Mouse (Mus musculus): ENCODE results near the gene Ccdc27. TPM values are rescaled to one million over a fixed set of nuclear protein-coding genes. Genes with fewer than 3 reads are reported as not detected.

Ccdc27 gene
- polyA plus RNA-seq, 1 experiment from 2014 or later = not detected

- WGBS = 1% methylated on average over 14 of the region's 20 CpGs
- Histone ChIP-seq H3K27ac (replicated peaks; ENCODE audit: low read depth, low read length) (no peak overlapping the region), H3K4me3 (ENCODE audit: low read depth, low read length) (no peak overlapping the region), H3K9ac (ENCODE audit: low read depth, low read length) (no peak overlapping the region), H3K27me3 (replicated peaks; ENCODE audit: control insufficient read depth, insufficient read depth, low read length) (peaks cover 31% of the 10 kb centered on the region), H3K4me1 (ENCODE audit: control insufficient read depth, insufficient read depth, low read length) (no peaks in the 10 kb centered on the region), H3K36me3 (ENCODE audit: control insufficient read depth, insufficient read depth, low read length) (no peaks in the 10 kb centered on the region), H3K9me3 (ENCODE audit: control insufficient read depth, low read length) (no peaks in the 10 kb centered on the region), H3K4me2 (ENCODE audit: low read depth, low read length) (0 out of 2 replicates have a peak overlapping the region, but pooled peaks have one; percentile 15)
- 0 out of 2 replicates have a peak, but pooled peaks have one; percentile 38 for ATAC-seq (ENCODE audit: low read depth)
- peak; percentile 60 for DNase-seq (ENCODE audit: low spot score)
Measured at GRCm38 (mm10) chr4:154071521-154071920, 29.0 kb upstream of the Ccdc27 start.

DNA sequence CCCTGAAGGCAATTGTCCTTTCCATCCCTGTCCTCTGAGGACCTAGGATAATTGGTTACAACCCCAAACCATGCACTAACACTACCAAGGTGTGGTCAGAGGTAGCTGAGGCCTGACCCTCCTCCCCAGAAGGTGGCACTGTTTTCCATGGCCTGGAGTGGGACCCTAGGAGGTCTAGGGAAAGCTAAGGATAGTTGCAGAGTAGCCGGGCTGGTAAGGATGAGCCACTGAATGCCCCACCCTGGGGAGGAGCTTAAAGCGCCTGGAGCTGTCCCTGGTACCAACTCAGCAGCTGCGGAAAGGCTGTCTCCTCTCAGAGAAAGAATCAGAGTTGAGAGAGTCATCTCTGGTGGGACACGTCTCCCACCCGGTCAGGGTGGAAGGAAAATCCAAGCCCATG is 28.4 kb upstream of the Ccdc27 start:
- H3K4me2 ChIP-seq (ENCODE audit: low read depth, low read length) = no peak overlapping the region
- peak; percentile 77 for DNase-seq (ENCODE audit: low spot score)
- no peak overlapping the region for H3K9ac ChIP-seq (ENCODE audit: low read depth, low read length)
- 0 out of 2 replicates have a peak overlapping the region, but pooled peaks have one; percentile 21 for H3K27ac ChIP-seq (replicated peaks; ENCODE audit: low read depth, low read length)
- H3K4me3 ChIP-seq (ENCODE audit: low read depth, low read length) = no peak overlapping the region
- H3K4me1 ChIP-seq (ENCODE audit: control insufficient read depth, insufficient read depth, low read length) = no peaks in the 10 kb centered on the region
- peak; percentile 54; the same call in 1 of the 2 replicates for ATAC-seq (ENCODE audit: low read depth)
- 2% methylated on average over 5 of the region's 5 CpGs for WGBS
- no peaks in the 10 kb centered on the region for H3K9me3 ChIP-seq (ENCODE audit: control insufficient read depth, low read length)
- H3K36me3 ChIP-seq (ENCODE audit: control insufficient read depth, insufficient read depth, low read length) = no peaks in the 10 kb centered on the region
- H3K27me3 ChIP-seq (replicated peaks; ENCODE audit: control insufficient read depth, insufficient read depth, low read length) = peaks cover 31% of the 10 kb centered on the region

DNA sequence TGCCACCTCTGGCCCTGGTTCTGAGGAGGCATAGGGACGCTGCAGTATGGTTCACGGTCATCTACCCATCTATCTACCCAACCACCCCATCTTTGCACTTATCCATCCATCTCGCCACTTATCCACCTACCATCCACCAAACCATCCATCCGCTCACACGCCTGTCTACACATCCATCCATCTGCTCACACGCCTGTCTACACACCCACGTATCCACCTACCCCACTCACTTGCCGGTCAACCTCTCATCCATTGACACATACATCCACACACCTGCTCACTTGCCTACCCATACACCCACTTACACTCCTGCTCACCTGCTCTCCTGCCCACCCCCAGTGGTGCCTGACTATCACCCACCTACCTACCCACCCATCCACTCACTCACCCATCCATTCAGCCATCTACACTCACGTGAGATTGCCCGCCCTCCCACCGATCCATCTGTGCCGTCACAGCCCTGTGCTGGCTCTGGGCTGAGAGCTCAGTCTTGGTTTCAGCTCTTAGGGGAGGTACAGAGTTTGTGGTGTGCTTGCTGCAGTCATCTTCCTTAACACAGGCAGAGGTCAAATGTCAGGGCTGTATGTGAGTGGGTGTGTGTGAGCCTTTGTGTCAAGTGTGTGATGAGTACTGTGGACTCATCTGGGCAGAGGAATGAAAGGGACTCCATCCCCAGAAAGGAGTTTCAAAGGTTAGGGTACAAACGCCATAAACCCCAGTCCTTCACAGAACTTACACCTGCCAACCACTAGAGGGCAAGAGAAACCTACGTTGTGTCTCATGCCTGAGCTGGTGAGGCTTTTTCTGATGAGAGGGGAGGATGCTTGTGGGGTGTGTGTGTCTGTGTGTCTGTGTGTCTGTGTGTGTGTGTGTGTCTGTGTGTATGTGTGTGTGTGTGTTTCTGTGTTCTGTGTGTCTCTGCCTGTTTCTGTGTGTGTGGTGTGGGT is 22.6 kb upstream of the Ccdc27 start:
- Histone ChIP-seq H3K4me1 (ENCODE audit: control insufficient read depth, insufficient read depth, low read length) (no peaks in the 10 kb centered on the region), H3K4me2 (ENCODE audit: low read depth, low read length) (no peak overlapping the region), H3K27me3 (replicated peaks; ENCODE audit: control insufficient read depth, insufficient read depth, low read length) (peaks cover under 1% of the 10 kb centered on the region; the same call in 1 of the 2 replicates), H3K4me3 (ENCODE audit: low read depth, low read length) (no peak overlapping the region), H3K9ac (ENCODE audit: low read depth, low read length) (peak overlapping the region; percentile 19; the same call in 1 of the 2 replicates), H3K9me3 (ENCODE audit: control insufficient read depth, low read length) (no peaks in the 10 kb centered on the region), H3K36me3 (ENCODE audit: control insufficient read depth, insufficient read depth, low read length) (no peaks in the 10 kb centered on the region), H3K27ac (replicated peaks; ENCODE audit: low read depth, low read length) (no peak overlapping the region)
- DNase-seq (ENCODE audit: low spot score) (peak; percentile 78), ATAC-seq (ENCODE audit: low read depth) (peak; percentile 78)
- 54% methylated on average over 14 of the region's 14 CpGs for WGBS

- Histone ChIP-seq H3K4me2 (ENCODE audit: low read depth, low read length) (no peak overlapping the region), H3K9me3 (ENCODE audit: control insufficient read depth, low read length) (no peaks in the 10 kb centered on the region), H3K4me3 (ENCODE audit: low read depth, low read length) (no peak overlapping the region), H3K27ac (replicated peaks; ENCODE audit: low read depth, low read length) (peak overlapping the region; percentile 61; the same call in 1 of the 2 replicates), H3K36me3 (ENCODE audit: control insufficient read depth, insufficient read depth, low read length) (no peaks in the 10 kb centered on the region), H3K27me3 (replicated peaks; ENCODE audit: control insufficient read depth, insufficient read depth, low read length) (no peaks in the 10 kb centered on the region), H3K9ac (ENCODE audit: low read depth, low read length) (no peak overlapping the region), H3K4me1 (ENCODE audit: control insufficient read depth, insufficient read depth, low read length) (0 out of 2 replicates have a peak, but pooled peaks cover 4% of the 10 kb centered on the region)
- DNase-seq (ENCODE audit: low spot score) = peak; percentile 67
- 28% methylated on average over 4 of the region's 4 CpGs for WGBS
- peak; percentile 60 for ATAC-seq (ENCODE audit: low read depth)
Measured at GRCm38 (mm10) chr4:154057696-154058095, 15.2 kb upstream of the Ccdc27 start.

DNA sequence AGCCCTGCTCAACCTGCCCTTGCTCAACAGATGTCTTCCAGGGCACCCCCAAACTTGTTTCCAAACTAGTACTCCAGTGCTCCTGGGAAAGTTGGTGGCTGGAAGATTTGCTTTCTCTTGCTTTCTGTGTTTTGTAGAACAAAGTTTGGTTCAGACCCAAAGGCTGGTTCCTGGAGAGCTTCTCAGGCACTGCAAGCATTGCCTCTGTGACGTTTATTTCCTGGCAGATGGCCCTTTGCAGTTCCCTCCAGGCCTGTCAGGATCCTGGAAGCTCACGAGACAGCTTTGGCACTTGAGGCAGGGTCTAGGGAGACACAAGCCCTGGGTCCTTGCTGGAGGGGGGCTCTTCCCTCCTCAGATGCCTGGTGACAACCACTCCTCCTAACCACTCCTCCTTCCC is 14.2 kb upstream of the Ccdc27 start:
- Histone ChIP-seq H3K4me1 (ENCODE audit: control insufficient read depth, insufficient read depth, low read length) (0 out of 2 replicates have a peak, but pooled peaks cover 4% of the 10 kb centered on the region), H3K27ac (replicated peaks; ENCODE audit: low read depth, low read length) (peak overlapping the region; percentile 61), H3K36me3 (ENCODE audit: control insufficient read depth, insufficient read depth, low read length) (no peaks in the 10 kb centered on the region), H3K4me3 (ENCODE audit: low read depth, low read length) (no peak overlapping the region), H3K27me3 (replicated peaks; ENCODE audit: control insufficient read depth, insufficient read depth, low read length) (no peaks in the 10 kb centered on the region), H3K9me3 (ENCODE audit: control insufficient read depth, low read length) (no peaks in the 10 kb centered on the region), H3K4me2 (ENCODE audit: low read depth, low read length) (no peak overlapping the region), H3K9ac (ENCODE audit: low read depth, low read length) (no peak overlapping the region)
- WGBS = 27% methylated on average over 2 of the region's 2 CpGs
- peak; percentile 59 for DNase-seq (ENCODE audit: low spot score)
- ATAC-seq (ENCODE audit: low read depth) = no peak

- no peak overlapping the region for H3K9ac ChIP-seq (ENCODE audit: low read depth, low read length)
- DNase-seq (ENCODE audit: low spot score) (peak; percentile 66), ATAC-seq (ENCODE audit: low read depth) (peak; percentile 31; the same call in 1 of the 2 replicates)
- H3K9me3 ChIP-seq (ENCODE audit: control insufficient read depth, low read length) = no peaks in the 10 kb centered on the region
- peak overlapping the region; percentile 61 for H3K27ac ChIP-seq (replicated peaks; ENCODE audit: low read depth, low read length)
- H3K4me2 ChIP-seq (ENCODE audit: low read depth, low read length) = no peak overlapping the region
- no peaks in the 10 kb centered on the region for H3K36me3 ChIP-seq (ENCODE audit: control insufficient read depth, insufficient read depth, low read length)
- no peak overlapping the region for H3K4me3 ChIP-seq (ENCODE audit: low read depth, low read length)
- H3K4me1 ChIP-seq (ENCODE audit: control insufficient read depth, insufficient read depth, low read length) = 0 out of 2 replicates have a peak, but pooled peaks cover 4% of the 10 kb centered on the region
- no peaks in the 10 kb centered on the region for H3K27me3 ChIP-seq (replicated peaks; ENCODE audit: control insufficient read depth, insufficient read depth, low read length)
- 33% methylated on average over 2 of the region's 2 CpGs for WGBS
Measured at GRCm38 (mm10) chr4:154056046-154056445, 13.6 kb upstream of the Ccdc27 start.

DNA sequence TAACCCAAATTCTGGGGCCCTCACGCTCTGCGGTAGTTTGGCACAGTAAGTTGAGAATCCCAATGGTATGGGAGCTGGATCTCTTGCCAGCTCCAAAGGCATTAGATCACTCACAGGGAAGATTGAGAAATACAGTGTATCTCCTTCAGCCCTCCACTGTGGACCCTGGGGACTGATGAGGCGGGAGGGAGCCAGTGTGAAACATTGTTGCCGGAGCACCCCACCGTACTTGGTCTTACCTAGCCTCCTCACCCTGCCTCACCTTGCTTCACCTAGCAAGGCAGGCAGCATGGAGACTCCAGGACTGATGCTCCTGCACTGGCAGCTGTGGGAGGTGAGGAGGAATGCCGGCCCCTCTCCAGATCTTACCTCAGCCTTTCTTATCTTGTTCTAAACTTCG is 13.0 kb upstream of the Ccdc27 start:
- no peak for ATAC-seq (ENCODE audit: low read depth)
- no peak overlapping the region for H3K9ac ChIP-seq (ENCODE audit: low read depth, low read length)
- no peaks in the 10 kb centered on the region for H3K9me3 ChIP-seq (ENCODE audit: control insufficient read depth, low read length)
- 73% methylated on average over 7 of the region's 7 CpGs for WGBS
- H3K4me3 ChIP-seq (ENCODE audit: low read depth, low read length) = no peak overlapping the region
- peak overlapping the region; percentile 41 for H3K27ac ChIP-seq (replicated peaks; ENCODE audit: low read depth, low read length)
- 0 out of 2 replicates have a peak, but pooled peaks cover 4% of the 10 kb centered on the region for H3K4me1 ChIP-seq (ENCODE audit: control insufficient read depth, insufficient read depth, low read length)
- DNase-seq (ENCODE audit: low spot score) = peak; percentile 10
- H3K36me3 ChIP-seq (ENCODE audit: control insufficient read depth, insufficient read depth, low read length) = no peaks in the 10 kb centered on the region
- H3K27me3 ChIP-seq (replicated peaks; ENCODE audit: control insufficient read depth, insufficient read depth, low read length) = no peaks in the 10 kb centered on the region
- no peak overlapping the region for H3K4me2 ChIP-seq (ENCODE audit: low read depth, low read length)

DNA sequence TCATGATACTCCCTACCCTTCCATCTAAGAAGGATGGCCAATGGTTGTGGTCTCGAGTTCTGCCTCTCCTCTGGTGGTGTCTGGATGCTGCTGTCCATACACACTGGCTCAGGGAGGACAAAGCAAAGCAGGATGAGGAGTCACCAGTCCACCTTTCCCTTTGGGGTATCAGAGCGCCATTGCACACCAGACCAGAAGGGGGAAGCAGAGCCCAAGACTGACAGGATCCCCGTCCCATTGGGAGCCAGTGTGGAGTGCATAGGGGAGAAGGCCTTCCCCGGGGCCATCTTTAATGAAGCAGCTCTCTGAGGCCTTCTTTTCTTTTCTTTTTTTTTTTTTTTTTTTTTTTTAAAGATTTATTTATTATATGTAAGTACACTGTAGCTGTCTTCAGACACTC is 10.6 kb upstream of the Ccdc27 start:
- H3K27me3 ChIP-seq (replicated peaks; ENCODE audit: control insufficient read depth, insufficient read depth, low read length) = no peaks in the 10 kb centered on the region
- H3K36me3 ChIP-seq (ENCODE audit: control insufficient read depth, insufficient read depth, low read length) = no peaks in the 10 kb centered on the region
- WGBS = 52% methylated on average over 4 of the region's 4 CpGs

More for the DNA sequence above, 10.6 kb upstream of the Ccdc27 start:
- no peak for ATAC-seq (ENCODE audit: low read depth)
- H3K9me3 ChIP-seq (ENCODE audit: control insufficient read depth, low read length) = no peaks in the 10 kb centered on the region
- H3K27ac ChIP-seq (replicated peaks; ENCODE audit: low read depth, low read length) = no peak overlapping the region
- no peak overlapping the region for H3K4me3 ChIP-seq (ENCODE audit: low read depth, low read length)
- no peak overlapping the region for H3K4me2 ChIP-seq (ENCODE audit: low read depth, low read length)
- H3K9ac ChIP-seq (ENCODE audit: low read depth, low read length) = no peak overlapping the region
- no peak for DNase-seq (ENCODE audit: low spot score)
- 0 out of 2 replicates have a peak, but pooled peaks cover 4% of the 10 kb centered on the region for H3K4me1 ChIP-seq (ENCODE audit: control insufficient read depth, insufficient read depth, low read length)

Data from embryonic facial prominence, embryonic 14.5 days (tissue).